Mouse (Mus musculus): ENCODE results near the gene Cldn22. TPM values are rescaled to one million over a fixed set of nuclear protein-coding genes. Genes with fewer than 3 reads are reported as not detected.
A peak's percentile ranks its signal among the peaks of the same experiment; 100 is the strongest.

The Cldn22 gene
- polyA plus RNA-seq, 1 experiment from 2014 or later: not detected

GRCm38 (mm10) chr8:47843063-47843462, 18.8 kb downstream of the Cldn22 start:
- no peak overlapping the region for H3K27ac ChIP-seq (ENCODE audit: low read depth, low read length)
- no peaks in the 10 kb centered on the region for H3K27me3 ChIP-seq (ENCODE audit: control insufficient read depth, insufficient read depth, low read length)
- 84% methylated on average over 7 of the region's 7 CpGs for whole genome bisulfite sequencing
- H3K36me3 ChIP-seq (ENCODE audit: control insufficient read depth, insufficient read depth, low read length): peaks cover 3% of the 10 kb centered on the region; the same call in 1 of the 2 replicates
- DNase-seq (ENCODE audit: low spot score) (peak; percentile 30), ATAC-seq (replicated peaks; ENCODE audit: low FRiP score) (no peak)
- H3K4me1 ChIP-seq (replicated peaks; ENCODE audit: control insufficient read depth, insufficient read depth, low read length): no peaks in the 10 kb centered on the region
- H3K4me2 ChIP-seq (ENCODE audit: low read depth, low read length, severe bottlenecking): no peak overlapping the region
- H3K9me3 ChIP-seq (ENCODE audit: control insufficient read depth, low read length): no peaks in the 10 kb centered on the region
- H3K4me3 ChIP-seq (ENCODE audit: low read depth, low read length): no peak overlapping the region
- H3K9ac ChIP-seq (ENCODE audit: low read length): no peak overlapping the region

- no peak overlapping the region for H3K4me2 ChIP-seq (ENCODE audit: low read depth, low read length, severe bottlenecking)
- no peak overlapping the region for H3K27ac ChIP-seq (ENCODE audit: low read depth, low read length)
- WGBS: 94% methylated on average over 10 of the region's 10 CpGs
- DNase-seq (ENCODE audit: low spot score) (peak; percentile 33), ATAC-seq (replicated peaks; ENCODE audit: low FRiP score) (no peak)
- H3K27me3 ChIP-seq (ENCODE audit: control insufficient read depth, insufficient read depth, low read length): no peaks in the 10 kb centered on the region
- no peak overlapping the region for H3K9ac ChIP-seq (ENCODE audit: low read length)
- H3K4me1 ChIP-seq (replicated peaks; ENCODE audit: control insufficient read depth, insufficient read depth, low read length): no peaks in the 10 kb centered on the region
- peaks cover 3% of the 10 kb centered on the region; the same call in 1 of the 2 replicates for H3K36me3 ChIP-seq (ENCODE audit: control insufficient read depth, insufficient read depth, low read length)
- H3K9me3 ChIP-seq (ENCODE audit: control insufficient read depth, low read length): no peaks in the 10 kb centered on the region
- H3K4me3 ChIP-seq (ENCODE audit: low read depth, low read length): no peak overlapping the region
Measured at GRCm38 (mm10) chr8:47843651-47844050, 19.4 kb downstream of the Cldn22 start.

GRCm38 (mm10) chr8:47845956-47846355, 21.7 kb downstream of the Cldn22 start:
- no peaks in the 10 kb centered on the region for H3K27me3 ChIP-seq (ENCODE audit: control insufficient read depth, insufficient read depth, low read length)

GRCm38 (mm10) chr8:47847161-47847560, 22.9 kb downstream of the Cldn22 start:
- ATAC-seq (replicated peaks; ENCODE audit: low FRiP score): no peak
- no peaks in the 10 kb centered on the region for H3K27me3 ChIP-seq (ENCODE audit: control insufficient read depth, insufficient read depth, low read length)
- H3K4me3 ChIP-seq (ENCODE audit: low read depth, low read length): no peak overlapping the region
- H3K9ac ChIP-seq (ENCODE audit: low read length): no peak overlapping the region
- no peaks in the 10 kb centered on the region for H3K4me1 ChIP-seq (replicated peaks; ENCODE audit: control insufficient read depth, insufficient read depth, low read length)
- DNase-seq (ENCODE audit: low spot score): peak; percentile 17
- H3K9me3 ChIP-seq (ENCODE audit: control insufficient read depth, low read length): no peaks in the 10 kb centered on the region
- 96% methylated on average over 14 of the region's 14 CpGs for WGBS
- H3K27ac ChIP-seq (ENCODE audit: low read depth, low read length): no peak overlapping the region
- H3K36me3 ChIP-seq (ENCODE audit: control insufficient read depth, insufficient read depth, low read length): no peaks in the 10 kb centered on the region
- no peak overlapping the region for H3K4me2 ChIP-seq (ENCODE audit: low read depth, low read length, severe bottlenecking)

More at GRCm38 (mm10) chr8:47845956-47846355, 21.7 kb downstream of the Cldn22 start:
- no peak overlapping the region for H3K27ac ChIP-seq (ENCODE audit: low read depth, low read length)
- DNase-seq (ENCODE audit: low spot score) (peak; percentile 47), ATAC-seq (replicated peaks; ENCODE audit: low FRiP score) (no peak)
- no peaks in the 10 kb centered on the region for H3K4me1 ChIP-seq (replicated peaks; ENCODE audit: control insufficient read depth, insufficient read depth, low read length)
- 87% methylated on average over 13 of the region's 13 CpGs for WGBS
- H3K4me2 ChIP-seq (ENCODE audit: low read depth, low read length, severe bottlenecking): no peak overlapping the region
- H3K9ac ChIP-seq (ENCODE audit: low read length): no peak overlapping the region
- no peaks in the 10 kb centered on the region for H3K36me3 ChIP-seq (ENCODE audit: control insufficient read depth, insufficient read depth, low read length)
- no peak overlapping the region for H3K4me3 ChIP-seq (ENCODE audit: low read depth, low read length)
- H3K9me3 ChIP-seq (ENCODE audit: control insufficient read depth, low read length): no peaks in the 10 kb centered on the region

GRCm38 (mm10) chr8:47847931-47848330, 23.6 kb downstream of the Cldn22 start:
- DNase-seq (ENCODE audit: low spot score) (peak; percentile 34), ATAC-seq (replicated peaks; ENCODE audit: low FRiP score) (no peak)
- Histone ChIP-seq H3K27ac (ENCODE audit: low read depth, low read length) (no peak overlapping the region), H3K27me3 (ENCODE audit: control insufficient read depth, insufficient read depth, low read length) (no peaks in the 10 kb centered on the region), H3K9me3 (ENCODE audit: control insufficient read depth, low read length) (no peaks in the 10 kb centered on the region), H3K4me3 (ENCODE audit: low read depth, low read length) (no peak overlapping the region), H3K4me2 (ENCODE audit: low read depth, low read length, severe bottlenecking) (no peak overlapping the region), H3K36me3 (ENCODE audit: control insufficient read depth, insufficient read depth, low read length) (no peaks in the 10 kb centered on the region), H3K4me1 (replicated peaks; ENCODE audit: control insufficient read depth, insufficient read depth, low read length) (no peaks in the 10 kb centered on the region), H3K9ac (ENCODE audit: low read length) (no peak overlapping the region)
- 93% methylated on average over 6 of the region's 6 CpGs for WGBS

GRCm38 (mm10) chr8:47849842-47850241, 25.6 kb downstream of the Cldn22 start:
- Histone ChIP-seq H3K4me2 (ENCODE audit: low read depth, low read length, severe bottlenecking) (no peak overlapping the region), H3K27me3 (ENCODE audit: control insufficient read depth, insufficient read depth, low read length) (no peaks in the 10 kb centered on the region), H3K27ac (ENCODE audit: low read depth, low read length) (no peak overlapping the region), H3K4me1 (replicated peaks; ENCODE audit: control insufficient read depth, insufficient read depth, low read length) (no peaks in the 10 kb centered on the region), H3K9ac (ENCODE audit: low read length) (no peak overlapping the region), H3K4me3 (ENCODE audit: low read depth, low read length) (no peak overlapping the region), H3K36me3 (ENCODE audit: control insufficient read depth, insufficient read depth, low read length) (no peaks in the 10 kb centered on the region), H3K9me3 (ENCODE audit: control insufficient read depth, low read length) (no peaks in the 10 kb centered on the region)
- WGBS: 81% methylated on average over 8 of the region's 8 CpGs
- DNase-seq (ENCODE audit: low spot score): peak; percentile 50
- no peak for ATAC-seq (replicated peaks; ENCODE audit: low FRiP score)

GRCm38 (mm10) chr8:47851824-47852502, 27.7 kb downstream of the Cldn22 start:
- Histone ChIP-seq H3K27ac (ENCODE audit: low read depth, low read length) (no peak overlapping the region), H3K4me1 (replicated peaks; ENCODE audit: control insufficient read depth, insufficient read depth, low read length) (no peaks in the 10 kb centered on the region), H3K9me3 (ENCODE audit: control insufficient read depth, low read length) (no peaks in the 10 kb centered on the region), H3K36me3 (ENCODE audit: control insufficient read depth, insufficient read depth, low read length) (no peaks in the 10 kb centered on the region), H3K4me3 (ENCODE audit: low read depth, low read length) (no peak overlapping the region), H3K4me2 (ENCODE audit: low read depth, low read length, severe bottlenecking) (no peak overlapping the region), H3K27me3 (ENCODE audit: control insufficient read depth, insufficient read depth, low read length) (no peaks in the 10 kb centered on the region), H3K9ac (ENCODE audit: low read length) (no peak overlapping the region)
- ATAC-seq (replicated peaks; ENCODE audit: low FRiP score) (no peak), DNase-seq (ENCODE audit: low spot score) (no peak)
- WGBS: 88% methylated on average over 12 of the region's 12 CpGs

GRCm38 (mm10) chr8:47852737-47853136, 28.5 kb downstream of the Cldn22 start:
- Histone ChIP-seq H3K9ac (ENCODE audit: low read length) (no peak overlapping the region), H3K36me3 (ENCODE audit: control insufficient read depth, insufficient read depth, low read length) (no peaks in the 10 kb centered on the region), H3K27me3 (ENCODE audit: control insufficient read depth, insufficient read depth, low read length) (no peaks in the 10 kb centered on the region), H3K4me1 (replicated peaks; ENCODE audit: control insufficient read depth, insufficient read depth, low read length) (no peaks in the 10 kb centered on the region), H3K4me2 (ENCODE audit: low read depth, low read length, severe bottlenecking) (no peak overlapping the region), H3K9me3 (ENCODE audit: control insufficient read depth, low read length) (no peaks in the 10 kb centered on the region), H3K27ac (ENCODE audit: low read depth, low read length) (no peak overlapping the region), H3K4me3 (ENCODE audit: low read depth, low read length) (no peak overlapping the region)
- ATAC-seq (replicated peaks; ENCODE audit: low FRiP score): no peak
- no peak for DNase-seq (ENCODE audit: low spot score)
- 90% methylated on average over 5 of the region's 5 CpGs for WGBS

GRCm38 (mm10) chr8:47853356-47853755, 29.1 kb downstream of the Cldn22 start:
- DNase-seq (ENCODE audit: low spot score) (no peak), ATAC-seq (replicated peaks; ENCODE audit: low FRiP score) (no peak)
- Histone ChIP-seq H3K4me1 (replicated peaks; ENCODE audit: control insufficient read depth, insufficient read depth, low read length) (no peaks in the 10 kb centered on the region), H3K36me3 (ENCODE audit: control insufficient read depth, insufficient read depth, low read length) (no peaks in the 10 kb centered on the region), H3K4me3 (ENCODE audit: low read depth, low read length) (no peak overlapping the region), H3K9me3 (ENCODE audit: control insufficient read depth, low read length) (no peaks in the 10 kb centered on the region), H3K27me3 (ENCODE audit: control insufficient read depth, insufficient read depth, low read length) (no peaks in the 10 kb centered on the region), H3K4me2 (ENCODE audit: low read depth, low read length, severe bottlenecking) (no peak overlapping the region), H3K9ac (ENCODE audit: low read length) (no peak overlapping the region), H3K27ac (ENCODE audit: low read depth, low read length) (no peak overlapping the region)
- WGBS: 85% methylated on average over 5 of the region's 5 CpGs

All from forebrain, embryonic 11.5 days (tissue).